Mouse (Mus musculus): ENCODE results near the gene Cyp2c65. TPM values are rescaled to one million over a fixed set of nuclear protein-coding genes. Genes with fewer than 3 reads are reported as not detected.

Cyp2c65 gene
- 2,343 TPM for polyA plus RNA-seq (2014; fragmentation: Illumina TruSeq; extraction: RNeasy Lipid Tissue Mini Kit (QIAGEN cat#74804); ENCODE audit: low replicate concordance)

DNA sequence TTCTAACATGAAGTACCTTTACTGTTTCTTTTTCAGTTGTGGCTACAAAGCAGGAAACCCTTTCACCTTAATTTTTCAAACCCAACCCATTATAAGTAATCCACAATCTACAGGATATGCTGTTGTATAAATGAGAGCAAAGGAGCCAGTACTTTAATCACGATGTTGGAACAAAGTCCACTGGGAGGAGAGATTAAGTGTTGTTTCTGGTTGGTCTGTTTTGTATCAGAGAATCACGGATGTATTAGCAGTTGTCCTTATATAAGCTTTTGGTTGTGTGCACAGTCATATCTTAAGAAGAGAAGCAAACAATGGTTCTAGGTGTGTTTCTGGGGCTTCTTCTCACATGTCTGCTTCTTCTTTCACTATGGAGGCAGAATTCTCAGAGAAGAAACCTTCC is at the start of gene Cyp2c65:
Cyp2c65 (plus strand) TSS at position 297 of the 400 bp plus-strand sequence.

DNA sequence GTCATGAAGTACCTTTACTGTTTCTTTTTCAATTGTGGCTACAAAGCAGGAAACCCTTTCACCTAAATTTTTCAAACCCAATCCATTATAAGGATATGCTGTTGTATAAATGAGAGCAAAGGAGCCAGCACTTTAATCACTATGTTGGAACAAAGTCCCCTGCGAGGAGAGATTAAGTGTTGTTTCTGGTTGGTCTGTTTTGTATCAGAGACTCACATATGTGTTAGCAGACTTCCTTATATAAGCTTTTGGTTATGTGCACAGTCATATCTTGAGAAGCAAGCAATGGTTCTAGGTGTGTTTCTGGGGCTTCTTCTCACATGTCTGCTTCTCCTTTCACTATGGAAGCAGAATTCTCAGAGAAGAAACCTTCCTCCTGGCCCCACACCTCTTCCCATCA is 52.8 kb downstream of the Cyp2c65 start, which contains the start of gene Cyp2c66:
Cyp2c66 (plus strand) TSS at position 255 of the 400 bp plus-strand sequence.

Other genes starting within 250 kb of the Cyp2c65 start
- 10.3 TPM for gene Noc3l, start 241.8 kb upstream of the Cyp2c65 start, polyA plus RNA-seq (2014; fragmentation: Illumina TruSeq; extraction: RNeasy Lipid Tissue Mini Kit (QIAGEN cat#74804); ENCODE audit: low replicate concordance)
- 17.7 TPM for gene Tbc1d12, start 224.4 kb upstream of the Cyp2c65 start, polyA plus RNA-seq (2014; fragmentation: Illumina TruSeq; extraction: RNeasy Lipid Tissue Mini Kit (QIAGEN cat#74804); ENCODE audit: low replicate concordance)
- gene Hells, start 130.1 kb upstream of the Cyp2c65 start, polyA plus RNA-seq (2014; fragmentation: Illumina TruSeq; extraction: RNeasy Lipid Tissue Mini Kit (QIAGEN cat#74804); ENCODE audit: low replicate concordance): 44.3 TPM
- gene Cyp2c55, start 54.0 kb upstream of the Cyp2c65 start, polyA plus RNA-seq (2014; fragmentation: Illumina TruSeq; extraction: RNeasy Lipid Tissue Mini Kit (QIAGEN cat#74804); ENCODE audit: low replicate concordance): 1,192 TPM
- 1,804 TPM for gene Cyp2c66, start 52.9 kb downstream of the Cyp2c65 start, polyA plus RNA-seq (2014; fragmentation: Illumina TruSeq; extraction: RNeasy Lipid Tissue Mini Kit (QIAGEN cat#74804); ENCODE audit: low replicate concordance)
- 2,040 TPM for gene Cyp2c29, start 208.4 kb downstream of the Cyp2c65 start, polyA plus RNA-seq (2014; fragmentation: Illumina TruSeq; extraction: RNeasy Lipid Tissue Mini Kit (QIAGEN cat#74804); ENCODE audit: low replicate concordance)

All from small intestine, adult 10 weeks (tissue).